7 mouse cellular contexts compared by ENCODE assay signal in genomic region chr12:112947307-112947706, GRCm38 (mm10). TPM values are rescaled to one million over a fixed set of nuclear protein-coding genes. Genes with fewer than 3 reads are reported as not detected.
DNase-seq lines count a peak whose midpoint lies in the region; ATAC-seq and TF ChIP-seq lines count a peak whose summit lies in the region.

No protein-coding gene starts in this region.

- no peak for ATAC-seq in kidney, embryonic 14.5 days (ENCODE audit: low FRiP score, low TSS enrichment)

- TF ChIP-seq CTCF in E14TG2a.4 (conservative IDR thresholded peaks at IDR 0.05; ENCODE audit: low read length): peak; percentile 58

- no peak overlapping the region for H3K4me2 ChIP-seq in kidney, embryonic 14.5 days (replicated peaks; ENCODE audit: low read depth, low read length)

- no peaks in the 10 kb centered on the region for H3K36me3 ChIP-seq in kidney, embryonic 14.5 days (ENCODE audit: control insufficient read depth, insufficient read depth, low read length)
- no peaks in the 10 kb centered on the region for H3K36me3 ChIP-seq in E14TG2a.4 (ENCODE audit: insufficient read depth, low read length)

- H3K4me3 ChIP-seq in kidney, embryonic 14.5 days (ENCODE audit: low read length): no peak overlapping the region
- peak overlapping the region; percentile 45 for H3K4me3 ChIP-seq in E14TG2a.4 (replicated peaks; ENCODE audit: low read length)

- H3K27me3 ChIP-seq in kidney, embryonic 14.5 days (ENCODE audit: control insufficient read depth, insufficient read depth, low read length): no peaks in the 10 kb centered on the region
- H3K27me3 ChIP-seq in E14TG2a.4 (ENCODE audit: insufficient read depth, low read length): peaks cover 52% of the 10 kb centered on the region

- peaks cover 17% of the 10 kb centered on the region for H3K4me1 ChIP-seq in kidney, embryonic 14.5 days (ENCODE audit: control insufficient read depth, insufficient read depth, low read length)
- H3K4me1 ChIP-seq in E14TG2a.4 (replicated peaks; ENCODE audit: low read depth, low read length): peaks cover 61% of the 10 kb centered on the region

- H3K9ac ChIP-seq in kidney, embryonic 14.5 days (ENCODE audit: low read depth, low read length): no peak overlapping the region

- no peak overlapping the region for H3K27ac ChIP-seq in kidney, embryonic 14.5 days (ENCODE audit: low read depth, low read length)

- DNase-seq in kidney, adult 18-20 months: peak; percentile 47
- DNase-seq in c-Kit-positive CD71-positive TER-119-positive erythroid progenitor cells, embryonic 14.5 days (ENCODE audit: low spot score): peak; percentile 51
- peak; percentile 53 for DNase-seq in lung, postnatal 36 days
- no peak for DNase-seq in layer of hippocampus, adult 8-10 months (ENCODE audit: low spot score in 2 of 2)
- no peak for DNase-seq in left cerebral cortex, adult 8-10 months (ENCODE audit: low spot score in 2 of 2)

- H3K9me3 ChIP-seq in kidney, embryonic 14.5 days (ENCODE audit: control insufficient read depth, low read length): no peaks in the 10 kb centered on the region
- no peaks in the 10 kb centered on the region for H3K9me3 ChIP-seq in E14TG2a.4 (ENCODE audit: low read length)

- WGBS in kidney, embryonic 14.5 days: 24% methylated on average over 4 of the region's 4 CpGs

RNA-seq across cellular contexts. Expression of gene Nudt14, which starts 5.4 kb away (rescaled TPM):
- polyA plus RNA-seq in kidney, embryonic 14.5 days (2014; fragmentation: Nextera tagmentation; extraction: Ambion mirVana): 101 and 102 TPM in 2 replicates
- total RNA-seq in layer of hippocampus, adult 8-10 months (2022): 10 to 100 TPM in 3 of 4 experiments, 1 to 10 TPM in 1; 9.7 to 12.1 (median 11.1) TPM
- total RNA-seq in left cerebral cortex, adult 8-10 months (2022): 10 to 100 TPM in 3 of 4 experiments, 1 to 10 TPM in 1; 9.8 to 17.1 (median 11.8) TPM

RNA-seq across cellular contexts. Expression of gene Jag2, which starts 17.7 kb away (rescaled TPM):
- 2.3 and 2.9 TPM in 2 replicates for polyA plus RNA-seq in kidney, embryonic 14.5 days (2014; fragmentation: Nextera tagmentation; extraction: Ambion mirVana)
- 10 to 100 TPM; 47.1 to 61.1 (median 56.9) TPM for total RNA-seq in layer of hippocampus, adult 8-10 months (2022)
- 10 to 100 TPM; 48.1 to 69.9 (median 58.9) TPM for total RNA-seq in left cerebral cortex, adult 8-10 months (2022)

RNA-seq across cellular contexts. Expression of gene Btbd6, which starts 29.0 kb away (rescaled TPM):
- polyA plus RNA-seq in kidney, embryonic 14.5 days (2014; fragmentation: Nextera tagmentation; extraction: Ambion mirVana): 22.3 and 23.1 TPM in 2 replicates
- total RNA-seq in layer of hippocampus, adult 8-10 months (2022): 10 to 100 TPM; 55.3 to 61.7 (median 58.9) TPM
- 10 to 100 TPM; 64.2 to 73.5 (median 68.7) TPM for total RNA-seq in left cerebral cortex, adult 8-10 months (2022)

RNA-seq across cellular contexts. Expression of gene Brf1, which starts 53.2 kb away (rescaled TPM):
- 38.2 and 75.6 TPM in 2 replicates for polyA plus RNA-seq in kidney, embryonic 14.5 days (2014; fragmentation: Nextera tagmentation; extraction: Ambion mirVana)
- 10 to 100 TPM; 49.3 to 59.4 (median 57.4) TPM for total RNA-seq in layer of hippocampus, adult 8-10 months (2022)
- total RNA-seq in left cerebral cortex, adult 8-10 months (2022): 10 to 100 TPM; 46.0 to 56.9 (median 48.2) TPM

Comparison
In these comparisons a context has a peak if more than half of its experiments do, and no peak if none do; other contexts are left out.
1. DNase-seq: peak in kidney, adult 18-20 months (single experiment), c-Kit-positive CD71-positive TER-119-positive erythroid progenitor cells, embryonic 14.5 days (single experiment) and lung, postnatal 36 days (single experiment); none in layer of hippocampus, adult 8-10 months (0 of 2) and left cerebral cortex, adult 8-10 months (0 of 2).